Mouse (Mus musculus) midbrain, embryonic 13.5 days (tissue): Measurements from ENCODE around the gene 1700092M07Rik. TPM values are rescaled to one million over a fixed set of nuclear protein-coding genes. Genes with fewer than 3 reads are reported as not detected.
"Not testable (repeated sequence)": the region's sequence is repeated elsewhere in the genome, so short reads cannot be mapped to it uniquely, and the experiment has no call there.

Experiments used
- ATAC-seq: fragments of 200-750 bp; cut with Nextera tagmentation; 2 replicates; pipeline ENCODE4 v1.8.0; 2017; ENCODE audit warnings: mild to moderate bottlenecking, moderate TSS enrichment, moderate library complexity
- H3K27ac ChIP-seq: fragments of 300-500 bp; sonication (generic); 2 replicates; pipeline ENCODE4 v1.5.1; 2015; ENCODE audit warnings: inconsistent platforms, mild to moderate bottlenecking, moderate library complexity
- H3K27me3 ChIP-seq: fragments of 300-500 bp; sonication (generic); 2 replicates; pipeline ENCODE4 v1.6.1; 2015; ENCODE audit warnings: mild to moderate bottlenecking, inconsistent platforms
- H3K36me3 ChIP-seq: fragments of 300-500 bp; sonication (generic); 2 replicates; pipeline ENCODE4 v1.6.1; 2015; ENCODE audit warnings: mild to moderate bottlenecking, inconsistent platforms
- H3K4me1 ChIP-seq: fragments of 300-500 bp; sonication (generic); replicated peaks from 2 replicates; pipeline ENCODE4 v1.6.1; 2015; ENCODE audit warnings: inconsistent platforms
- H3K4me2 ChIP-seq: fragments of 300-500 bp; sonication (generic); replicated peaks from 2 replicates; pipeline ENCODE4 v1.6.1; 2015; ENCODE audit warnings: moderate library complexity, mild to moderate bottlenecking, inconsistent platforms
- H3K4me3 ChIP-seq: fragments of 300-500 bp; sonication (generic); replicated peaks from 2 replicates; pipeline ENCODE4 v1.5.1; 2015; ENCODE audit warnings: mild to moderate bottlenecking, inconsistent platforms
- H3K9ac ChIP-seq: fragments of 300-500 bp; sonication (generic); replicated peaks from 2 replicates; pipeline ENCODE4 v1.6.1; 2015; ENCODE audit warnings: mild to moderate bottlenecking, inconsistent platforms
- H3K9me3 ChIP-seq: fragments of 300-500 bp; sonication (generic); 2 replicates; pipeline ENCODE4 v1.6.1; 2016; ENCODE audit warnings: mild to moderate bottlenecking, inconsistent platforms
- WGBS: fragments of 180-500 bp; shearing (Covaris S2); methylation state at CpG from one replicate; pipeline ENCODE4 v1.1.7; 2015; 5-methylcytosine and 5-hydroxymethylcytosine counted together
- polyA plus RNA-seq: library from polyadenylated mRNA; unstranded; fragments of >200 nt; fragmentation: Nextera tagmentation; extraction: Ambion mirVana; gene quantifications from 2 replicates; pipeline ENCODE4 v1.2.1, GENCODE M21; 2015

Gene 1700092M07Rik
- polyA plus RNA-seq, 1 experiment from 2014 or later = 2.5 TPM

DNA sequence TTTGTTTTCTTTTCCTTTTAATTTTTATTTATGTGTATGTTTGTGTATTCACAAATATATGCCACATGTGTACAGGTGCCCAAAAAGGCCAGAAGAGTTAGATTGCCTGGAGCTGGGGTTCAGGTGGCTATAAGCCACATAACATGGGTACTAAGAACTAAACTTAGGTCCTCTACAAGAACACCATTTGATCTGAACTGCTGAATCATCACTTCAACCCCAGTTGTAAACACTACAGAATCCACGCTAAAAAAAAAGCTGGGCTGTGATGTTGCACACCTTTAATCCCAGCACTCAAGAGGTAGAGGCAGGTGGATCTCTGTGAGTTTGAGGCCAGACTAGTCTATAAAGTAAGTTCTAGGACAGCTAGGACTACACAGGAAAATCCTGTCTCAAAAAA is 19.1 kb upstream of the 1700092M07Rik start:
- Histone ChIP-seq H3K4me1 (peaks cover 38% of the 10 kb centered on the region), H3K27ac (no peak overlapping the region), H3K9ac (no peak overlapping the region; the same call in 1 of the 2 replicates), H3K9me3 (no peaks in the 10 kb centered on the region), H3K4me3 (peak overlapping the region; percentile 71; the same call in 1 of the 2 replicates), H3K36me3 (peaks cover 20% of the 10 kb centered on the region), H3K27me3 (no peaks in the 10 kb centered on the region), H3K4me2 (peak overlapping the region; percentile 65; the same call in 1 of the 2 replicates)
- ATAC-seq = no peak
- WGBS = 84% methylated on average over 1 of the region's 1 CpGs

DNA sequence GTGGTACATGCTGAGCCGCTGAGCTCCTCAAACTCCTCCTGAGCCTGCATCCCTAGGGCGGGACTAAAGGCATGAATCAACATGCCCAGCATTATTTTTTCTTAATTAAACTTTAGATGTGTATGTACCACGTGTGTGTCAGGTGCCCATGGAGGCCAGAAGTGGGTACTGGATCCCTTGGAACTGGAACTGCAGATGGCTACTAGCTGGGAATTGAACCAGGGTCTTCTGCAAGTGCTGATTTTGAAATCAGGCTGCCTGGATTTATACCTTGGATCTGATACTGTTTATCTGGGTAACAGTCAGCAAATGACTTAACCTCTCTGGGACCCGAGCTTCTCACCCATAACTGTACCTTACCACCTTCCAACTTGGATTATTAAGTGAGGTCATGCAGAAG is 18.5 kb upstream of the 1700092M07Rik start:
- H3K36me3 ChIP-seq = peaks cover 26% of the 10 kb centered on the region
- H3K27me3 ChIP-seq = no peaks in the 10 kb centered on the region
- peak overlapping the region; percentile 71 for H3K4me3 ChIP-seq
- H3K4me2 ChIP-seq = peak overlapping the region; percentile 65
- no peak for ATAC-seq
- peaks cover 38% of the 10 kb centered on the region for H3K4me1 ChIP-seq
- no peaks in the 10 kb centered on the region for H3K9me3 ChIP-seq
- H3K9ac ChIP-seq = peak overlapping the region; percentile 77
- 66% methylated on average over 4 of the region's 4 CpGs for WGBS
- peak overlapping the region; percentile 35; the same call in 1 of the 2 replicates for H3K27ac ChIP-seq

GRCm38 (mm10) chr19:8722559-8722906 is 18.0 kb upstream of the 1700092M07Rik start:
- H3K27me3 ChIP-seq = no peaks in the 10 kb centered on the region
- peak overlapping the region; percentile 65 for H3K4me2 ChIP-seq
- H3K36me3 ChIP-seq = peaks cover 27% of the 10 kb centered on the region
- peak overlapping the region; percentile 77 for H3K9ac ChIP-seq
- peak overlapping the region; percentile 71 for H3K4me3 ChIP-seq
- no peaks in the 10 kb centered on the region for H3K9me3 ChIP-seq
- ATAC-seq = peak; percentile 12
- 4% methylated on average over 5 of the region's 5 CpGs for WGBS
- peak overlapping the region; percentile 91 for H3K27ac ChIP-seq
- peaks cover 38% of the 10 kb centered on the region for H3K4me1 ChIP-seq

GRCm38 (mm10) chr19:8722907-8723573 is 17.5 kb upstream of the 1700092M07Rik start, which contains the start of gene Slc3a2:
Gene Slc3a2, minus strand, starts transcription at chr19:8723369.
- no peaks in the 10 kb centered on the region for H3K9me3 ChIP-seq
- peak within 1 kb of the TSS; percentile 88 for H3K9ac ChIP-seq
- H3K27me3 ChIP-seq = no peaks in the 10 kb centered on the region
- H3K4me1 ChIP-seq = peaks cover 38% of the 10 kb centered on the region
- WGBS = under 1% methylated on average over 50 of the region's 50 CpGs
- ATAC-seq = peak; percentile 98
- H3K4me2 ChIP-seq = peak within 1 kb of the TSS; percentile 67
- peak within 1 kb of the TSS; percentile 91 for H3K27ac ChIP-seq
- H3K36me3 ChIP-seq = peaks cover 27% of the 10 kb centered on the region
- peak within 1 kb of the TSS; percentile 71 for H3K4me3 ChIP-seq

GRCm38 (mm10) chr19:8723574-8724346 is 16.8 kb upstream of the 1700092M07Rik start:
- WGBS = under 1% methylated on average over 20 of the region's 20 CpGs
- peaks cover 38% of the 10 kb centered on the region for H3K4me1 ChIP-seq
- peak overlapping the region; percentile 77 for H3K27ac ChIP-seq
- H3K27me3 ChIP-seq = no peaks in the 10 kb centered on the region
- peak overlapping the region; percentile 88 for H3K9ac ChIP-seq
- ATAC-seq = no peak
- peak overlapping the region; percentile 71 for H3K4me3 ChIP-seq
- no peaks in the 10 kb centered on the region for H3K9me3 ChIP-seq
- H3K36me3 ChIP-seq = peaks cover 27% of the 10 kb centered on the region
- H3K4me2 ChIP-seq = peak overlapping the region; percentile 67

DNA sequence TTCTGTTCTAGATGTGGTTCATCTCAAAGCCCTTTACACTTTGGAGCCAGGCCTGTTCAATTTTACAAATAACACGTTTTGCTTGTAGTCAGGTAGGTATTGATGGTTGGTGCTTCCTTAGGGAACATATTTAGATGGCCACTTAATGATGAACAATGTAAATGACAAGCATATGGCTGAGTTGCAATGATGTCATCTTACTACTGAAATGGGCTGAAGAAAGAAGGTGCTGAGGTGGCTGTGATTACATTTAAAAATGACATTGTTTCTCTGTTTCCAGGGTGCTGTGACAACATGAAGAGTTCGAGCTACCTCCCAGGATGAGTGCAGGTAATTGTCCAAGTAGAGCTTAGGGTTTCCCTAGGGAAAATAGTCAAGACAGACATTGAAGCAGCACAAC is 16.1 kb upstream of the 1700092M07Rik start:
- ATAC-seq = no peak
- Histone ChIP-seq H3K9ac (peak overlapping the region; percentile 88), H3K9me3 (no peaks in the 10 kb centered on the region), H3K4me2 (peak overlapping the region; percentile 67), H3K27ac (0 out of 2 replicates have a peak overlapping the region, but pooled peaks have one; percentile 22), H3K36me3 (peaks cover 27% of the 10 kb centered on the region), H3K27me3 (no peaks in the 10 kb centered on the region), H3K4me1 (peaks cover 38% of the 10 kb centered on the region), H3K4me3 (peak overlapping the region; percentile 71)
- 0% methylated on average over 2 of the region's 2 CpGs for WGBS

DNA sequence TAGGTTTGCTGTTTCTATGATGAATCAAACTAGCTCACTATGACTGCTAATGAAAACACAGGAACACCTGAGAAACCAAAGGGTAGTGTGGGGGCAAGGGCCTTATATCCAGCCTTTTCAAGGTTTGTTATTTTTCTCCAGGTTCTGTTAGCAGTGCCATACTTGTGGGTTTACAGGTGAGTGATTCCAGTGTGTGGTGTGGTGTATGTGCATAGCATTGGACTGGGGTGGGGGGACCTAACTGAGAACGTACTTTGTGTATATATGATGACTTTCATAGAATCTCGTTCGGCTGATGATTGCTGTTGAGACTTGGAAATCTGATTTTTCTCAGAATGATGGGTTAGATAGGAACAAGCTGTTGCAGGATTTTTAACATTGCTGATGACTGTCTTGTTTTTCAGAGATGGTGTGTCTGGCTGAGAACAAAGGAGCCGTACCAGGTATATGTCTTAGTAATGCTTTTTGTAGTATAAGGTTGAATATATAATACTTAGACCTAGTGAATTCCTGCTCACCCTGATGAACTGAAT is 15.4 kb upstream of the 1700092M07Rik start:
- Histone ChIP-seq H3K4me1 (peaks cover 38% of the 10 kb centered on the region), H3K27ac (no peak overlapping the region), H3K9ac (peak overlapping the region; percentile 88), H3K27me3 (no peaks in the 10 kb centered on the region), H3K4me3 (peak overlapping the region; percentile 71), H3K9me3 (no peaks in the 10 kb centered on the region), H3K36me3 (peaks cover 27% of the 10 kb centered on the region), H3K4me2 (peak overlapping the region; percentile 67)
- no peak for ATAC-seq
- 57% methylated on average over 4 of the region's 4 CpGs for WGBS

DNA sequence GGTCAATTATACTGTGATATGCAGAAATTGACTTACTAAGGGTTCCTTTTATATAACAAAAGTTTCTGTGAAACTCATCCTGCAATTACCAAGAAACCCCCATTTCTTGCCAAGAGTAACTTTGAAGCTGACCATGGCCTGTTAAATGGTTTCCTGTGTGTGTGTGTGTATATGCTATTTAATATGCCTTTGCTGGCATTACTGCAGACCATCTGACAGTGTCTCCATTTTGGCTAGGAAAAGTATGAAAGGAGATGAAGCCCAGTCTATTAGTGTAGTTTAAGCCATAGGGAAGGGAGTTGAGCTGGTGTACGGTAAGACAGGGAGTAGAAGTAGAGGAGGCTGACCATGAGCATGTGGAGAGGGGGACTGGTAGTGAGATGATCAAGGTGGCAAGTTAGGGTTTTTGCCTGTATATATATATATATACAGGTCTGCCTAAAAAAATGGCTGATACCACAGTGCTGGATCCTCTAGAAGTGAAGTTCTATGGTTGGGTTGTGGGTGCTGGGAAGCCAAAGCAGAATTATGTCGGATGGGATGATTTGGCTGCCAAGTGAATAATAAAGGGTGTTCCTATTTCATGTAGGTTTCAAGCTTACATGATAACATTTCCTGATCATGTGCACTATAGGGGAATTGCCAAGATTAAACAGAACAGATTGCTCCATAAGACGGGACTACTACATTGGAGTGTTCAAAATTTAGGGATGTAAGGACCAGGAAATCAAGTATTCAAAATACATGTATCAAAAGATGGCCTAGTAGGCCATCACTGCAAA is 13.7 kb upstream of the 1700092M07Rik start:
- ATAC-seq = no peak
- peaks cover 27% of the 10 kb centered on the region for H3K36me3 ChIP-seq
- no peak overlapping the region for H3K4me2 ChIP-seq
- H3K27ac ChIP-seq = no peak overlapping the region
- H3K4me3 ChIP-seq = no peak overlapping the region
- no peaks in the 10 kb centered on the region for H3K9me3 ChIP-seq
- no peak overlapping the region for H3K9ac ChIP-seq
- 18% methylated on average over 3 of the region's 3 CpGs for WGBS
- H3K4me1 ChIP-seq = peaks cover 29% of the 10 kb centered on the region
- no peaks in the 10 kb centered on the region for H3K27me3 ChIP-seq

- Histone ChIP-seq H3K4me3 (no peak overlapping the region), H3K36me3 (peaks cover 27% of the 10 kb centered on the region), H3K4me2 (no peak overlapping the region), H3K4me1 (peaks cover 22% of the 10 kb centered on the region), H3K27me3 (no peaks in the 10 kb centered on the region), H3K9ac (no peak overlapping the region), H3K9me3 (no peaks in the 10 kb centered on the region), H3K27ac (no peak overlapping the region)
- WGBS = 22% methylated on average over 5 of the region's 5 CpGs
- no peak for ATAC-seq
These were observed 12.9 kb upstream of the 1700092M07Rik start for GRCm38 (mm10) chr19:8727495-8728114.

DNA sequence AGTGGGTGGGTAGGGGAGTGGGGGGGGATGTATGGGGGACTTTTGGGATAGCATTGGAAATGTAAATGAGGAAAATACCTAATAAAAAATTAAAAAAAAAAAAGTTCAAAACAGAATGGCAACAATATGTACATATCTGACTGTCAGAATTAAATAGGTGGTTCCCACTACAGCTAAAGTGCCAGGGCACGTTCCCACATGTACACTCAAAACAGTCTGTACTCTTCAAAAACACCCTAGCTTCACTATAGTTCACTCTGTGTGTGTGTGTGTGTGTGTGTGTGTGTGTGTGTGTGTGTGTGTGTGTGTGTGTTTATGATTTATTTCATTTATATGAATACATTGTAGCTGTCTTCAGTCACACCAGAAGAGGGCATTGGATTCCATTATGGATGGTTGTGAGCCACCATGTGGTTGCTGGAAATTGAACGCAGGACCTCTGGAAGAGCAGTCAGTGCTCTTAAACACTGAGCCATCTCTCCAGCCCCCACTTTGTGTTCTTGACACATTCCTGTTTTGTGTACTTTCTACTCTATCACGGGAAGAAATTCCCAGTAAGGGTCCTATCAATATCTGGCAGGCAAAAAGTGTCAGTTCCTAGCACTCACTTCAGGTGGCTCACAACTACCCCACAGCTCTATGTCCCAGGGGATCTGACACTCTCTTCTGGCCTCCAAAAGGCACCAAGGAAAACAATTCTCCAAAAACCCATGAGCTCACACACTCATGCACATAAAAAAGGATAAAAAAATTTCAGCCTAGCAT is 12.0 kb upstream of the 1700092M07Rik start:
- H3K27ac ChIP-seq, H3K4me2 ChIP-seq, H3K4me3 ChIP-seq, H3K9ac ChIP-seq, ATAC-seq, H3K9me3 ChIP-seq, H3K27me3 ChIP-seq: not testable (repeated sequence)
- 43% methylated on average over 3 of the region's 3 CpGs for WGBS
- Histone ChIP-seq H3K36me3 (peaks cover 27% of the 10 kb centered on the region), H3K4me1 (peaks cover 22% of the 10 kb centered on the region)

DNA sequence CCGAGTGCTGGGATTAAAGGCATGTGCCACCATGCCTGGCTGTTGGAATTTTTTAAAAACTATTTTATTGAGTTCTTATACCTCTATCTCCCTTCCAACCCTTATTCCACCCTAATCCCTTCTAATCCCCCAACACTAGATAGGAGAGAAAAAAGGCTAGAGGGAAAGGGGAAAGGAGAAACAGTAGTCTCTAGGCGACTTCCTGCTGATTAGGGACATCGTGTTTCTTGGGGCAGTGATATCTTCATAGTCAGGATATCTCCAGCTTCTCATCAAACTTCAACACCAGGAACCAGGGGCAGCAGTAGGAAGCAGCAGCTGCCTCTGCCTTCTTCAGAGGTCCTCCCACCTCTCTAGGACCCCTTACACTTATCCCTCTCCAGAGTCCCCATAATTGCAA is 6.2 kb upstream of the 1700092M07Rik start:
- Histone ChIP-seq H3K4me1 (peaks cover 18% of the 10 kb centered on the region), H3K27me3 (0 out of 2 replicates have a peak, but pooled peaks cover 3% of the 10 kb centered on the region), H3K9ac (no peak overlapping the region), H3K9me3 (no peaks in the 10 kb centered on the region), H3K27ac (no peak overlapping the region), H3K36me3 (peaks cover 15% of the 10 kb centered on the region), H3K4me3 (no peak overlapping the region), H3K4me2 (no peak overlapping the region)
- ATAC-seq = no peak
- WGBS = 86% methylated on average over 3 of the region's 3 CpGs
